Mouse (Mus musculus) hindbrain, embryonic 11.5 days (tissue): ENCODE data around the gene Itga8. TPM values are rescaled to one million over a fixed set of nuclear protein-coding genes. Genes with fewer than 3 reads are reported as not detected.

ENCODE experiments used
- ATAC-seq: fragments of 200-750 bp; cut with Nextera tagmentation; 2 replicates; pipeline ENCODE4 v1.8.0; 2017; ENCODE audit warnings: mild to moderate bottlenecking, moderate TSS enrichment, moderate library complexity; ENCODE audit not compliant: low FRiP score
- DNase-seq: peaks from one replicate; pipeline ENCODE4 v3.0.0-alpha.2; 2015; ENCODE audit warnings: low spot score
- H3K27ac ChIP-seq: fragments of 300-500 bp; sonication (generic); 2 replicates; pipeline ENCODE4 v1.5.1; 2014; ENCODE audit warnings: mild to moderate bottlenecking, low read depth, low read length
- H3K27me3 ChIP-seq: fragments of 300-500 bp; sonication (generic); 2 replicates; pipeline ENCODE4 v1.6.1; 2014; ENCODE audit warnings: mild to moderate bottlenecking, low read length, moderate library complexity, mixed read lengths; ENCODE audit not compliant: control insufficient read depth, insufficient read depth
- H3K36me3 ChIP-seq: fragments of 300-500 bp; sonication (generic); 2 replicates; pipeline ENCODE4 v1.6.1; 2014; ENCODE audit warnings: mild to moderate bottlenecking, low read length, moderate library complexity, mixed read lengths; ENCODE audit not compliant: control insufficient read depth, insufficient read depth
- H3K4me1 ChIP-seq: fragments of 300-500 bp; sonication (generic); replicated peaks from 2 replicates; pipeline ENCODE4 v1.6.1; 2014; ENCODE audit warnings: low read length, mixed read lengths; ENCODE audit not compliant: control insufficient read depth, insufficient read depth
- H3K4me2 ChIP-seq: fragments of 300-500 bp; sonication (generic); replicated peaks from 2 replicates; pipeline ENCODE4 v1.6.1; 2014; ENCODE audit warnings: mild to moderate bottlenecking, low read depth, low read length
- H3K4me3 ChIP-seq: fragments of 300-500 bp; sonication (generic); 2 replicates; pipeline ENCODE4 v1.5.1; 2014; ENCODE audit warnings: low read depth, low read length
- H3K9ac ChIP-seq: fragments of 300-500 bp; sonication (generic); 2 replicates; pipeline ENCODE4 v1.6.1; 2014; ENCODE audit warnings: low read depth, low read length
- H3K9me3 ChIP-seq: fragments of 300-500 bp; sonication (generic); 2 replicates; pipeline ENCODE4 v1.6.1; 2016; ENCODE audit warnings: low read length; ENCODE audit not compliant: control insufficient read depth
- WGBS: fragments of 180-500 bp; shearing (Covaris S2); extraction: QIAGEN DNeasy Blood & Tissue Kit; methylation state at CpG from one replicate; pipeline ENCODE4 v1.1.7; 2014; 5-methylcytosine and 5-hydroxymethylcytosine counted together
- polyA plus RNA-seq: library from polyadenylated mRNA; unstranded; fragments of >200 nt; fragmentation: Nextera tagmentation; extraction: Ambion mirVana; gene quantifications from 2 replicates; pipeline ENCODE4 v1.2.1, GENCODE M21; 2014

Gene Itga8
- polyA plus RNA-seq, 1 experiment from 2014 or later: 3.4 TPM

GRCm38 (mm10) chr2:12307311-12307710, 5.6 kb upstream of the Itga8 start:
- H3K27ac ChIP-seq: no peak overlapping the region
- no peak overlapping the region for H3K9ac ChIP-seq
- H3K9me3 ChIP-seq: no peaks in the 10 kb centered on the region
- no peak for ATAC-seq
- no peaks in the 10 kb centered on the region for H3K36me3 ChIP-seq
- H3K4me3 ChIP-seq: no peak overlapping the region
- DNase-seq: no peak
- H3K27me3 ChIP-seq: no peaks in the 10 kb centered on the region
- H3K4me2 ChIP-seq: no peak overlapping the region
- no peaks in the 10 kb centered on the region for H3K4me1 ChIP-seq

- Histone ChIP-seq H3K27me3 (peaks cover 9% of the 10 kb centered on the region), H3K36me3 (no peaks in the 10 kb centered on the region), H3K27ac (no peak overlapping the region), H3K9ac (no peak overlapping the region), H3K4me2 (no peak overlapping the region), H3K4me3 (no peak overlapping the region), H3K9me3 (no peaks in the 10 kb centered on the region), H3K4me1 (no peaks in the 10 kb centered on the region)
- DNase-seq: no peak
- 88% methylated on average over 9 of the region's 9 CpGs for WGBS
- no peak for ATAC-seq
These were observed 3.4 kb upstream of the Itga8 start for GRCm38 (mm10) chr2:12305064-12305650.

GRCm38 (mm10) chr2:12300449-12301228, 1.1 kb downstream of the Itga8 start:
- H3K4me2 ChIP-seq: peak overlapping the region; percentile 93
- no peaks in the 10 kb centered on the region for H3K4me1 ChIP-seq
- H3K27me3 ChIP-seq: peaks cover 9% of the 10 kb centered on the region
- H3K36me3 ChIP-seq: no peaks in the 10 kb centered on the region
- H3K4me3 ChIP-seq: peak overlapping the region; percentile 65; the same call in 1 of the 2 replicates
- 70% methylated on average over 15 of the region's 15 CpGs for WGBS
- H3K9me3 ChIP-seq: no peaks in the 10 kb centered on the region
- ATAC-seq (peak; percentile 6; the same call in 1 of the 2 replicates), DNase-seq (no peak)
- no peak overlapping the region for H3K9ac ChIP-seq
- no peak overlapping the region for H3K27ac ChIP-seq

- no peak overlapping the region for H3K9ac ChIP-seq
- DNase-seq: no peak
- no peak for ATAC-seq
- H3K9me3 ChIP-seq: no peaks in the 10 kb centered on the region
- no peak overlapping the region for H3K27ac ChIP-seq
- H3K4me1 ChIP-seq: no peaks in the 10 kb centered on the region
- peaks cover 9% of the 10 kb centered on the region for H3K27me3 ChIP-seq
- H3K4me2 ChIP-seq: no peak overlapping the region
- H3K36me3 ChIP-seq: no peaks in the 10 kb centered on the region
- no peak overlapping the region for H3K4me3 ChIP-seq
- 86% methylated on average over 5 of the region's 5 CpGs for WGBS
These were observed 4.4 kb downstream of the Itga8 start for GRCm38 (mm10) chr2:12297287-12297686.

GRCm38 (mm10) chr2:12295150-12295549, 6.6 kb downstream of the Itga8 start:
- H3K9me3 ChIP-seq: no peaks in the 10 kb centered on the region
- no peak for ATAC-seq
- H3K9ac ChIP-seq: no peak overlapping the region
- H3K27me3 ChIP-seq: no peaks in the 10 kb centered on the region
- no peaks in the 10 kb centered on the region for H3K4me1 ChIP-seq
- WGBS: 96% methylated on average over 6 of the region's 6 CpGs
- H3K27ac ChIP-seq: no peak overlapping the region
- H3K36me3 ChIP-seq: no peaks in the 10 kb centered on the region
- no peak overlapping the region for H3K4me2 ChIP-seq
- no peak for DNase-seq
- H3K4me3 ChIP-seq: no peak overlapping the region

- H3K36me3 ChIP-seq: no peaks in the 10 kb centered on the region
- no peaks in the 10 kb centered on the region for H3K4me1 ChIP-seq
- no peak overlapping the region for H3K9ac ChIP-seq
- DNase-seq (no peak), ATAC-seq (no peak)
- H3K27me3 ChIP-seq: no peaks in the 10 kb centered on the region
- H3K4me2 ChIP-seq: no peak overlapping the region
- 68% methylated on average over 3 of the region's 3 CpGs for WGBS
- H3K27ac ChIP-seq: no peak overlapping the region
- no peaks in the 10 kb centered on the region for H3K9me3 ChIP-seq
- H3K4me3 ChIP-seq: no peak overlapping the region
These were observed 7.7 kb downstream of the Itga8 start for GRCm38 (mm10) chr2:12294060-12294459.

GRCm38 (mm10) chr2:12293458-12293857, 8.3 kb downstream of the Itga8 start:
- ATAC-seq: no peak
- Histone ChIP-seq H3K36me3 (no peaks in the 10 kb centered on the region), H3K27ac (no peak overlapping the region), H3K27me3 (no peaks in the 10 kb centered on the region), H3K4me1 (no peaks in the 10 kb centered on the region), H3K4me2 (no peak overlapping the region), H3K9ac (no peak overlapping the region), H3K4me3 (no peak overlapping the region), H3K9me3 (no peaks in the 10 kb centered on the region)
- WGBS: 77% methylated on average over 8 of the region's 8 CpGs
- no peak for DNase-seq

GRCm38 (mm10) chr2:12292023-12292820, 9.5 kb downstream of the Itga8 start:
- no peaks in the 10 kb centered on the region for H3K36me3 ChIP-seq
- no peak overlapping the region for H3K9ac ChIP-seq
- 53% methylated on average over 8 of the region's 8 CpGs for WGBS
- DNase-seq: peak; percentile 44
- no peaks in the 10 kb centered on the region for H3K27me3 ChIP-seq
- H3K4me2 ChIP-seq: no peak overlapping the region
- H3K9me3 ChIP-seq: no peaks in the 10 kb centered on the region
- H3K4me1 ChIP-seq: no peaks in the 10 kb centered on the region
- peak; percentile 87 for ATAC-seq
- H3K4me3 ChIP-seq: no peak overlapping the region
- no peak overlapping the region for H3K27ac ChIP-seq
